Mouse (Mus musculus): ENCODE measurements around the gene Epor. TPM values are rescaled to one million over a fixed set of nuclear protein-coding genes. Genes with fewer than 3 reads are reported as not detected.
A peak's percentile ranks its signal among the peaks of the same experiment; 100 is the strongest.

Gene Epor
- polyA plus RNA-seq, 1 experiment from 2014 or later, result 1.4 TPM

- ATAC-seq, result no peak
- Histone ChIP-seq H3K27ac (ENCODE audit: low read length) (no peak overlapping the region), H3K9ac (ENCODE audit: low read depth, low read length) (no peak overlapping the region), H3K27me3 (ENCODE audit: control insufficient read depth, insufficient read depth, low read depth, low read length) (no peaks in the 10 kb centered on the region), H3K9me3 (replicated peaks; ENCODE audit: control insufficient read depth, low read length, poor library complexity, severe bottlenecking) (no peaks in the 10 kb centered on the region), H3K4me1 (ENCODE audit: control insufficient read depth, insufficient read depth, low read length) (no peaks in the 10 kb centered on the region), H3K4me2 (ENCODE audit: low read length) (no peak overlapping the region), H3K4me3 (ENCODE audit: low read depth, low read length) (no peak overlapping the region), H3K36me3 (ENCODE audit: control insufficient read depth, insufficient read depth, low read length) (no peaks in the 10 kb centered on the region)
- 80% methylated on average over 5 of the region's 5 CpGs for WGBS
Measured at GRCm38 (mm10) chr9:21977331-21977730, 14.0 kb upstream of the Epor start.

- H3K9me3 ChIP-seq (replicated peaks; ENCODE audit: control insufficient read depth, low read length, poor library complexity, severe bottlenecking), result no peaks in the 10 kb centered on the region
- no peak overlapping the region for H3K27ac ChIP-seq (ENCODE audit: low read length)
- 87% methylated on average over 10 of the region's 10 CpGs for WGBS
- no peaks in the 10 kb centered on the region for H3K4me1 ChIP-seq (ENCODE audit: control insufficient read depth, insufficient read depth, low read length)
- no peak overlapping the region for H3K4me2 ChIP-seq (ENCODE audit: low read length)
- no peak overlapping the region for H3K4me3 ChIP-seq (ENCODE audit: low read depth, low read length)
- H3K36me3 ChIP-seq (ENCODE audit: control insufficient read depth, insufficient read depth, low read length), result no peaks in the 10 kb centered on the region
- ATAC-seq, result no peak
- no peak overlapping the region for H3K9ac ChIP-seq (ENCODE audit: low read depth, low read length)
- H3K27me3 ChIP-seq (ENCODE audit: control insufficient read depth, insufficient read depth, low read depth, low read length), result no peaks in the 10 kb centered on the region
Measured at GRCm38 (mm10) chr9:21976626-21977175, 13.4 kb upstream of the Epor start.

DNA sequence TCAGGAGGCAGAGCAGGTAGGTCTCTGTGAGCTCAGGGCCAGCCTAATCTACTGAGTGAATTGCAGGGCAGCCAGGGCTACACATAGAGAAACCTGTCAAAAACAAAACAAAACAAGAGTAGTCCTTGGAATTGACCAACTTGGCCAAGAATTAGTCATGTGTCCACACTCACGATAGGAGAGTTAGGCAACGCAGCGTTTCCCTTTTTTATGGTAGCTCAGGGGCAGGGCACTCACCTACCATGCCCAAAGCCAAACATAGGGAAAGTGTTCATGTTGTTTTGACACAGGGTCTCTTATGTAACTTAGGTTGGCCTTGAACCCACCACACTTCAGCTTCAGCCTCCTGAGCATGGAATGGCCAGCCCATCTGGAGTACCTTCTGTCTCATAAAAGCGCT is 6.0 kb upstream of the Epor start:
- no peak overlapping the region for H3K27ac ChIP-seq (ENCODE audit: low read length)
- 93% methylated on average over 4 of the region's 4 CpGs for WGBS
- no peaks in the 10 kb centered on the region for H3K36me3 ChIP-seq (ENCODE audit: control insufficient read depth, insufficient read depth, low read length)
- H3K27me3 ChIP-seq (ENCODE audit: control insufficient read depth, insufficient read depth, low read depth, low read length), result no peaks in the 10 kb centered on the region
- H3K9ac ChIP-seq (ENCODE audit: low read depth, low read length), result no peak overlapping the region
- H3K4me1 ChIP-seq (ENCODE audit: control insufficient read depth, insufficient read depth, low read length), result no peaks in the 10 kb centered on the region
- H3K4me3 ChIP-seq (ENCODE audit: low read depth, low read length), result no peak overlapping the region
- H3K9me3 ChIP-seq (replicated peaks; ENCODE audit: control insufficient read depth, low read length, poor library complexity, severe bottlenecking), result no peaks in the 10 kb centered on the region
- no peak overlapping the region for H3K4me2 ChIP-seq (ENCODE audit: low read length)
- no peak for ATAC-seq

DNA sequence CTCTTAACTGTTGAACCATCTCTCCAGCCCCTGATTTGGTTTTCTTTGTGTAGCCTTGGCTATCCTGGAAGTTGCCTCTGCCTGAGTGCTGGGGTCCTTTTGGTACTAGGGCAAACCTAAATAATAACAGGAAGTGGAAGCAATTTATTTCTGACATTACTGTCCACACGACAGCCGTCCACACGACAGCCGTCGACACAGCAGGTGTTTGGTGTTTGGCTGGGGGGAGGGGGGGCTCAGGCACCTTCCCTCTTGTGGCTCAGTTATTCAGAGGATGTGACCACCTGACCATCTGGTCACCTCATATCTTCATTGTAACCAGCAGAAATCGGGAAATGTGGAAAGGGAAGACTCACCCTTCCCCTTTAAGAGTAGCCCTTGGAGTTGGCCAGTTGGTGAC is 5.6 kb upstream of the Epor start:
- Histone ChIP-seq H3K9me3 (replicated peaks; ENCODE audit: control insufficient read depth, low read length, poor library complexity, severe bottlenecking) (no peaks in the 10 kb centered on the region), H3K27me3 (ENCODE audit: control insufficient read depth, insufficient read depth, low read depth, low read length) (peaks cover 3% of the 10 kb centered on the region; the same call in 1 of the 2 replicates), H3K27ac (ENCODE audit: low read length) (no peak overlapping the region), H3K36me3 (ENCODE audit: control insufficient read depth, insufficient read depth, low read length) (no peaks in the 10 kb centered on the region), H3K4me3 (ENCODE audit: low read depth, low read length) (no peak overlapping the region), H3K9ac (ENCODE audit: low read depth, low read length) (no peak overlapping the region), H3K4me2 (ENCODE audit: low read length) (no peak overlapping the region), H3K4me1 (ENCODE audit: control insufficient read depth, insufficient read depth, low read length) (no peaks in the 10 kb centered on the region)
- ATAC-seq, result no peak
- 77% methylated on average over 6 of the region's 6 CpGs for WGBS

DNA sequence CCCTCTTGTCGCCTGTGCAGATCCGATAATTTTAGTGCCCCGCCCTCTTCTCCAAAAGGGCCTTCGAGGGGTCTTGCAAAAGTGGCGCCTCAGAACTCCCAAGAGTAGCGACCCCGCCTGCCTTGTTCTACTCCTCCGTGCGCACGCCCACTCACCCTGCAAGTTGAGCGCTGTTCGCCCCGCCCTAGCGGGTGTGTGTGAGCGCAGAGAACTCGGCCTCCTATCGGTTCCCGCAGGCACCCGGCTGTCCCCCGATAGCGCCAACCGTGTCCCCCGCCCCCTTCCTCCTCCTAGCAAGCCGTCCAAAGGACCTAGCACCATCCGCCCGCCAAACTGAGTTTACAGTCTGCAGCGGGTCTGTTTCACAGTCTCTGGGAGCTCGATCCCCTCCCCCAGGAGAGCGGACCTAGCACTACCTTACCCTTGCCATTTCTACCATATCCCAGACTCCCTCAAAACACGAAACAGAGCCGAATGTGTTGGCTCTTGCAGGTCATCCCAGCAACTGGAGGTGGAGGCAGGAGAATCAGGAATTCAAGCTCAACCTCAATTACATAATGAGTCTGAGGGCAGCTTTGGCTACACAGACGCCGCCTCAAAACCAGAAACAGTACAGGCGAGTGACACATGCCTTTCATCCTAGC is 768 bp downstream of the Epor start:
- WGBS, result 4% methylated on average over 33 of the region's 34 CpGs
- H3K9ac ChIP-seq (ENCODE audit: low read depth, low read length), result peak overlapping the region; percentile 50; the same call in 1 of the 2 replicates
- no peaks in the 10 kb centered on the region for H3K9me3 ChIP-seq (replicated peaks; ENCODE audit: control insufficient read depth, low read length, poor library complexity, severe bottlenecking)
- H3K27ac ChIP-seq (ENCODE audit: low read length), result no peak overlapping the region
- peak overlapping the region; percentile 77 for H3K4me2 ChIP-seq (ENCODE audit: low read length)
- peak; percentile 50 for ATAC-seq
- H3K27me3 ChIP-seq (ENCODE audit: control insufficient read depth, insufficient read depth, low read depth, low read length), result peaks cover 49% of the 10 kb centered on the region
- H3K4me1 ChIP-seq (ENCODE audit: control insufficient read depth, insufficient read depth, low read length), result peaks cover 17% of the 10 kb centered on the region
- peak overlapping the region; percentile 39 for H3K4me3 ChIP-seq (ENCODE audit: low read depth, low read length)
- no peaks in the 10 kb centered on the region for H3K36me3 ChIP-seq (ENCODE audit: control insufficient read depth, insufficient read depth, low read length)

- H3K9ac ChIP-seq (ENCODE audit: low read depth, low read length), result no peak overlapping the region
- 2% methylated on average over 14 of the region's 15 CpGs for WGBS
Measured at GRCm38 (mm10) chr9:21962010-21962409, 1.3 kb downstream of the Epor start.

DNA sequence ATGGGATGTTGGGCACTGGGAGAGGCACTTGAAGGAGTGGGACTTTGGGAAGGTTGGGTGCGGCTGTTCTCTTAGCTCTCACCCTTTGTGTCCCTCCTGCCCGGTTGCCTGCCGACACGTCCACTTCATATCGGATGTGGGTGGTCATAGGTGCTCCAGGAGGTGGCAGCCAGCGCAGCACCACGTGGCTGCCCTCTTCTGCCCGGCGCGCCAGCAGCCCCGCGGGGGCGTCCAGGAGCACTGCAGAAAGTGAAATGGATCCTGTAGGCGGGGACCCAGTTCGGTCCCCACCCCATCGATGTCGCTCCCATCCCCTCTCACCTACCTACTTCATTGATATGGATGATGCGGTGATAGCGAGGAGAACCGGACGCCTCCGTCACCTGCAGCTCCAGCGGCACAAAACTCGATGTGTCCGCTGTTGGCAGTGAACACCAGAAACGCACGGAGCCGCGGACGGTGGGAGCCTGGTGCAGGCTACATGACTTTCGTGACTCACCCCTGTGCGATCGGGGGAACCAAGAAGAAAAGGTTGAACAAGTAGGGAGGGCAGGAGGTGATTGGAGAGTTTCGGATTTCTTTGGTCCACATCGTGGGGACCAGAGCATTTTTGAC is 1.8 kb downstream of the Epor start:
- peaks cover 19% of the 10 kb centered on the region for H3K4me1 ChIP-seq (ENCODE audit: control insufficient read depth, insufficient read depth, low read length)
- H3K36me3 ChIP-seq (ENCODE audit: control insufficient read depth, insufficient read depth, low read length), result no peaks in the 10 kb centered on the region
- no peak for ATAC-seq
- H3K4me2 ChIP-seq (ENCODE audit: low read length), result peak overlapping the region; percentile 77
- no peak overlapping the region for H3K27ac ChIP-seq (ENCODE audit: low read length)
- WGBS, result 1% methylated on average over 35 of the region's 35 CpGs
- H3K4me3 ChIP-seq (ENCODE audit: low read depth, low read length), result peak overlapping the region; percentile 39
- peaks cover 49% of the 10 kb centered on the region for H3K27me3 ChIP-seq (ENCODE audit: control insufficient read depth, insufficient read depth, low read depth, low read length)
- no peaks in the 10 kb centered on the region for H3K9me3 ChIP-seq (replicated peaks; ENCODE audit: control insufficient read depth, low read length, poor library complexity, severe bottlenecking)
- H3K9ac ChIP-seq (ENCODE audit: low read depth, low read length), result 0 out of 2 replicates have a peak overlapping the region, but pooled peaks have one; percentile 30

More at GRCm38 (mm10) chr9:21962010-21962409, 1.3 kb downstream of the Epor start:
- H3K36me3 ChIP-seq (ENCODE audit: control insufficient read depth, insufficient read depth, low read length), result no peaks in the 10 kb centered on the region
- peak; percentile 23; the same call in 1 of the 2 replicates for ATAC-seq
- H3K27ac ChIP-seq (ENCODE audit: low read length), result no peak overlapping the region
- H3K4me3 ChIP-seq (ENCODE audit: low read depth, low read length), result peak overlapping the region; percentile 39
- peaks cover 17% of the 10 kb centered on the region for H3K4me1 ChIP-seq (ENCODE audit: control insufficient read depth, insufficient read depth, low read length)
- H3K4me2 ChIP-seq (ENCODE audit: low read length), result peak overlapping the region; percentile 77
- H3K27me3 ChIP-seq (ENCODE audit: control insufficient read depth, insufficient read depth, low read depth, low read length), result peaks cover 49% of the 10 kb centered on the region
- no peaks in the 10 kb centered on the region for H3K9me3 ChIP-seq (replicated peaks; ENCODE audit: control insufficient read depth, low read length, poor library complexity, severe bottlenecking)

GRCm38 (mm10) chr9:21960558-21961208 is 2.6 kb downstream of the Epor start:
- Histone ChIP-seq H3K4me3 (ENCODE audit: low read depth, low read length) (no peak overlapping the region; the same call in 1 of the 2 replicates), H3K9me3 (replicated peaks; ENCODE audit: control insufficient read depth, low read length, poor library complexity, severe bottlenecking) (no peaks in the 10 kb centered on the region), H3K36me3 (ENCODE audit: control insufficient read depth, insufficient read depth, low read length) (no peaks in the 10 kb centered on the region), H3K4me1 (ENCODE audit: control insufficient read depth, insufficient read depth, low read length) (peaks cover 23% of the 10 kb centered on the region), H3K9ac (ENCODE audit: low read depth, low read length) (no peak overlapping the region), H3K4me2 (ENCODE audit: low read length) (no peak overlapping the region), H3K27me3 (ENCODE audit: control insufficient read depth, insufficient read depth, low read depth, low read length) (peaks cover 49% of the 10 kb centered on the region), H3K27ac (ENCODE audit: low read length) (no peak overlapping the region)
- 9% methylated on average over 26 of the region's 26 CpGs for WGBS
- ATAC-seq, result no peak

GRCm38 (mm10) chr9:21960135-21960534 is 3.2 kb downstream of the Epor start:
- Histone ChIP-seq H3K4me2 (ENCODE audit: low read length) (no peak overlapping the region), H3K27me3 (ENCODE audit: control insufficient read depth, insufficient read depth, low read depth, low read length) (peaks cover 49% of the 10 kb centered on the region), H3K36me3 (ENCODE audit: control insufficient read depth, insufficient read depth, low read length) (no peaks in the 10 kb centered on the region), H3K27ac (ENCODE audit: low read length) (no peak overlapping the region), H3K4me1 (ENCODE audit: control insufficient read depth, insufficient read depth, low read length) (peaks cover 23% of the 10 kb centered on the region), H3K9ac (ENCODE audit: low read depth, low read length) (no peak overlapping the region), H3K9me3 (replicated peaks; ENCODE audit: control insufficient read depth, low read length, poor library complexity, severe bottlenecking) (no peaks in the 10 kb centered on the region), H3K4me3 (ENCODE audit: low read depth, low read length) (no peak overlapping the region)
- ATAC-seq, result no peak
- WGBS, result 54% methylated on average over 9 of the region's 9 CpGs
